Mouse (Mus musculus) kidney, embryonic 14.5 days (tissue): ENCODE results near the gene Blm. TPM values are rescaled to one million over a fixed set of nuclear protein-coding genes. Genes with fewer than 3 reads are reported as not detected.

Experiments
- ATAC-seq: fragments of 200-750 bp; cut with Nextera tagmentation; 2 replicates; pipeline ENCODE4 v1.8.0; 2017; ENCODE audit warnings: moderate number of reproducible peaks, mild to moderate bottlenecking, moderate TSS enrichment, moderate library complexity; ENCODE audit not compliant: low FRiP score, low TSS enrichment
- H3K27ac ChIP-seq: fragments of 300-500 bp; sonication (generic); 2 replicates; pipeline ENCODE4 v1.5.1; 2014; ENCODE audit warnings: low read depth, mild to moderate bottlenecking, low read length, moderate library complexity, mixed read lengths
- H3K27me3 ChIP-seq: fragments of 300-500 bp; sonication (generic); 2 replicates; pipeline ENCODE4 v1.6.1; 2014; ENCODE audit warnings: mild to moderate bottlenecking, low read length; ENCODE audit not compliant: control insufficient read depth, insufficient read depth
- H3K36me3 ChIP-seq: fragments of 300-500 bp; sonication (generic); 2 replicates; pipeline ENCODE4 v1.6.1; 2014; ENCODE audit warnings: low read length, mixed read lengths; ENCODE audit not compliant: control insufficient read depth, insufficient read depth
- H3K4me1 ChIP-seq: fragments of 300-500 bp; sonication (generic); 2 replicates; pipeline ENCODE4 v1.6.1; 2014; ENCODE audit warnings: low read length, mixed read lengths; ENCODE audit not compliant: control insufficient read depth, insufficient read depth
- H3K4me2 ChIP-seq: fragments of 300-500 bp; sonication (generic); replicated peaks from 2 replicates; pipeline ENCODE4 v1.6.1; 2014; ENCODE audit warnings: low read depth, mild to moderate bottlenecking, low read length
- H3K4me3 ChIP-seq: fragments of 300-500 bp; sonication (generic); 2 replicates; pipeline ENCODE4 v1.5.1; 2014; ENCODE audit warnings: mild to moderate bottlenecking, low read length
- H3K9ac ChIP-seq: fragments of 300-500 bp; sonication (generic); 2 replicates; pipeline ENCODE4 v1.6.1; 2014; ENCODE audit warnings: low read depth, mild to moderate bottlenecking, low read length, moderate library complexity
- H3K9me3 ChIP-seq: fragments of 300-500 bp; sonication (generic); 2 replicates; pipeline ENCODE4 v1.6.1; 2016; ENCODE audit warnings: low read length; ENCODE audit not compliant: control insufficient read depth
- WGBS: fragments of 180-500 bp; shearing (Covaris S2); extraction: QIAGEN DNeasy Blood & Tissue Kit; methylation state at CpG from one replicate; pipeline ENCODE4 v1.1.7; 2014; 5-methylcytosine and 5-hydroxymethylcytosine counted together
- polyA plus RNA-seq: library from polyadenylated mRNA; unstranded; fragments of >200 nt; fragmentation: Nextera tagmentation; extraction: Ambion mirVana; gene quantifications from 2 replicates; pipeline ENCODE4 v1.2.1, GENCODE M21; 2014

Blm gene
- polyA plus RNA-seq, 1 experiment from 2014 or later: 34.5 TPM

DNA sequence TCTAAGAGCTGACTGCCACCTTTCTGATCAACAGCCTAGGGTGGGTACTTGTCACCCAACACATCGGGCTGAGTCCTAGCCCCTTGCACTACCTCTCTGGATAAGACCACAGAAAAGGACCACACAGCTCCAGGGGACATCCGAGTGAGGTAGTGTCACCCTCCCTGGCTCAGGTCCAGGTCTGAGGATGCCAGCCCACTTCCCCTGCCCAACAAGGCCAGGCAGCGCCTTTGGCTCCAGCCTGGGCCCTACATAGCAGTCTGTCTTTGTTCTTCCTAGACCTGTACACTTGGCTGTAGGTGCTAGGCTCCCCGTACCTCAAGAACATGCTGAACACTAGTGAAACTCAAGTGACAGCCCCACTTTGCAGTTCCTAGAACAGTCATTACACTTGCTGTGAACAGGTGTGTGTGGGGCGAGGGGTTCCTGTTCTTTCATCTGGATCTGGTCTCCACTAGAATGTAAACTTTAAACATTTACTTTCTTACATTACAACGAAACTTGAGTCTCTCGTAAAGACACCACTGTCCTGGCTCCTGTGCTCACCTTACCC, 120.5 kb downstream of the Blm start:
- H3K9me3 ChIP-seq: no peaks in the 10 kb centered on the region
- WGBS: 82% methylated on average over 7 of the region's 7 CpGs
- no peak overlapping the region for H3K4me2 ChIP-seq
- H3K36me3 ChIP-seq: no peaks in the 10 kb centered on the region
- H3K27ac ChIP-seq: no peak overlapping the region
- H3K27me3 ChIP-seq: no peaks in the 10 kb centered on the region
- H3K9ac ChIP-seq: no peak overlapping the region
- no peak for ATAC-seq
- H3K4me1 ChIP-seq: no peaks in the 10 kb centered on the region
- H3K4me3 ChIP-seq: no peak overlapping the region

- H3K9ac ChIP-seq: no peak overlapping the region
- no peaks in the 10 kb centered on the region for H3K36me3 ChIP-seq
- H3K4me3 ChIP-seq: no peak overlapping the region
- no peaks in the 10 kb centered on the region for H3K9me3 ChIP-seq
- WGBS: 63% methylated on average over 9 of the region's 9 CpGs
- no peak overlapping the region for H3K4me2 ChIP-seq
- ATAC-seq: no peak; the same call in 1 of the 2 replicates
- no peaks in the 10 kb centered on the region for H3K4me1 ChIP-seq
- H3K27ac ChIP-seq: no peak overlapping the region
- H3K27me3 ChIP-seq: no peaks in the 10 kb centered on the region
These were observed 121.2 kb downstream of the Blm start for GRCm38 (mm10) chr7:80413512-80414302.

DNA sequence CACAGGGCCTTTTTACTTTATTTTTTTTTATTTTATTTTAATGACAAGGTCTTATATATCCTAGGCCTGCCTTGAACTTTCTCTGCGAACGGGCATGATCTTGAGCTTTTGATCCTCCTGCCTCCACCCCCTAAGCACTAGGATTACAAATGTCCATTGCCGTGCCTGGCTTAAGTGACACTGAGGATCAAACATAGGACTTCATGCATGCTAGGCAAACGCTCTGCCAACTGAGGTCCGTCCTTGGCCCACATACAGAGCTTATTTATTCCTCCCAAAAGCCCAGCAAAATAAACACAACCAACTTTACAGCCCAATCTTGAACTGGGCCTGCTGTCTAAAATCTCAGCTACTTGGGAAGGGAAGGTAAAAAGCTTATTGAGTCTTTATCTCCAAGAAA, 122.1 kb downstream of the Blm start:
- 57% methylated on average over 5 of the region's 5 CpGs for WGBS
- Histone ChIP-seq H3K36me3 (no peaks in the 10 kb centered on the region), H3K27ac (no peak overlapping the region), H3K4me2 (no peak overlapping the region), H3K4me1 (no peaks in the 10 kb centered on the region), H3K27me3 (no peaks in the 10 kb centered on the region), H3K9ac (no peak overlapping the region), H3K9me3 (no peaks in the 10 kb centered on the region), H3K4me3 (no peak overlapping the region)
- ATAC-seq: no peak

DNA sequence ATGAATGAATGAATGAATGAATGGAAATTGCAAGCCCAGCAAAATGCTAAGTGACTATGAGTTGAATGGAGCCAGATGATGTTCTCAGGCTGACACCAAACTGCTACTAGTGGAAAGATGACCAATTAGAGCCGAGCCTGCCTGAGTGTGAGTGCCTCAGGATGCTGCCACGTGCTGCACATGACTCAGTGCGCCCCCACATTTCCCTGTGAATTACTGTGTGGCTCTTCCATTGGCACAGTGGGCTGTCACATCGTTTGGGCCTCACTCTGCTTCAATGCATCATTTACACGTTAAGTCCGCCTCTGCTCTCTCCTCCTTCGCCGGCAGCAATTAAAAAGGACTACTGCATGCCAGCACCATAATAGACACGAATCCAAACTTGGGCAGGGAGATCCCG, 122.6 kb downstream of the Blm start:
- WGBS: 68% methylated on average over 10 of the region's 10 CpGs
- no peaks in the 10 kb centered on the region for H3K4me1 ChIP-seq
- ATAC-seq: no peak
- H3K9me3 ChIP-seq: no peaks in the 10 kb centered on the region
- no peak overlapping the region for H3K4me3 ChIP-seq
- H3K4me2 ChIP-seq: no peak overlapping the region
- H3K36me3 ChIP-seq: no peaks in the 10 kb centered on the region
- no peaks in the 10 kb centered on the region for H3K27me3 ChIP-seq
- H3K9ac ChIP-seq: no peak overlapping the region
- no peak overlapping the region for H3K27ac ChIP-seq

DNA sequence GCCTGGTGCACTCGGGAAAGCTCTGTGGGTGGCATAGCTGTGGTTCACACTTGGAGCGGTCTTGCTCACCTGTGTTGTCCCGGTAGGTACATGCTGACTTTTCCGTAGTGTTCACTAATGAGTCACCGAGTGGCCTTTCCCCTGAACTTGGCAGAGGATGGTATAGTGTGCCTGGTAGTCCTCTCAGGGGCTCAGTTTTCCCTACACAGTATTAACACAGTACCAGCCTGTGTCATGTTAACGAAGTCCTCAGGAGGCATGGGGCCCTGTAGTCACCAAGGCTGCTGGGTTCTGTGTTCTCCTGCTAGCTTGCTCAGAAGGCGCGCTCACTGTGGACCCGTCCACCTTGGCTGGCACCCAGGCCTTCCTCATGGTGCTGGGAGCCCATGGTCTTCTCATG, 124.5 kb downstream of the Blm start:
- no peak overlapping the region for H3K4me3 ChIP-seq
- no peak overlapping the region for H3K9ac ChIP-seq
- no peaks in the 10 kb centered on the region for H3K4me1 ChIP-seq
- no peak overlapping the region for H3K27ac ChIP-seq
- 86% methylated on average over 9 of the region's 9 CpGs for WGBS
- no peaks in the 10 kb centered on the region for H3K27me3 ChIP-seq
- H3K36me3 ChIP-seq: no peaks in the 10 kb centered on the region
- ATAC-seq: no peak
- no peak overlapping the region for H3K4me2 ChIP-seq
- no peaks in the 10 kb centered on the region for H3K9me3 ChIP-seq

DNA sequence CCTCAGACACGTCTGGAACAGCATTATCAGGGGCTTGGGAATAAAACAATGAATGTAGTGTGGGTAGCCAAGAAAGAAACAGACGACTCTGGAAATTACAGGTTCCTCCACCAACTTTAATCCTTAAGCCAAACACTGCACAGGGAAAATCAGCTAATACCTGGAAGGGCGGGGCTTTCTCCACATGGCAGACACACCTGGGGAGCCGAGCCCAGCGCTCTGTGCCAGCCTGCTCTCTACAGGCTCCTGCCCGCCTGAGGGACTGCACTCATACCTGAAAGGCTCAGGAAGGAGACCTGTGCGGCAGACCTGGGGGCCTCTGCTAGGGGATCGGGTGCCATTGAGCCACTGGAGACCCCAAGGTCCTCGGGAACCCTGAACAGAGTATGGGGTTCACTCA, 127.2 kb downstream of the Blm start:
- H3K4me3 ChIP-seq: no peak overlapping the region
- no peak overlapping the region for H3K4me2 ChIP-seq
- 75% methylated on average over 9 of the region's 9 CpGs for WGBS
- no peaks in the 10 kb centered on the region for H3K36me3 ChIP-seq
- ATAC-seq: no peak
- H3K27ac ChIP-seq: no peak overlapping the region
- no peak overlapping the region for H3K9ac ChIP-seq
- H3K4me1 ChIP-seq: 0 out of 2 replicates have a peak, but pooled peaks cover 3% of the 10 kb centered on the region
- no peaks in the 10 kb centered on the region for H3K27me3 ChIP-seq
- H3K9me3 ChIP-seq: no peaks in the 10 kb centered on the region

DNA sequence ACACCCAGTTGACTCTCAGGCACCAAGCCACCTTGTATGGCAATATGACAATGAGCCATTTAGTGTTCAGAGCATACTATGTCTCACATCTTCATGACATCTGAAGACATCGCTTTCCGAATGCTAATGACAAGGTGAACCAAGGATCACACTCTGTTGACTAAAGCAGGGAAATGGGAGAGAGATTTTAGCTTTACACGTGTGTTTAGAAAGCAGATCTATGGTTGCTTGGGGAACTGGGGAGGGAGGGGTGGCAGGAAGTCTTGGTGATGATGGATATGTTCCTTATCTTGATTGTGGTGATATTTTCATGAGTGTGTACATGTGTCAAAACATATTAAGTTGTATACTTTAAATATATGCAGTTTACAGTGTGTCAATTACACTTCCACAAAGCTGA, 128.7 kb downstream of the Blm start:
- no peak overlapping the region for H3K4me2 ChIP-seq
- no peak overlapping the region for H3K27ac ChIP-seq
- H3K9me3 ChIP-seq: no peaks in the 10 kb centered on the region
- H3K4me3 ChIP-seq: no peak overlapping the region
- no peak overlapping the region for H3K9ac ChIP-seq
- 86% methylated on average over 3 of the region's 3 CpGs for WGBS
- no peaks in the 10 kb centered on the region for H3K36me3 ChIP-seq
- H3K27me3 ChIP-seq: no peaks in the 10 kb centered on the region
- H3K4me1 ChIP-seq: peaks cover 6% of the 10 kb centered on the region; the same call in 1 of the 2 replicates
- no peak for ATAC-seq

DNA sequence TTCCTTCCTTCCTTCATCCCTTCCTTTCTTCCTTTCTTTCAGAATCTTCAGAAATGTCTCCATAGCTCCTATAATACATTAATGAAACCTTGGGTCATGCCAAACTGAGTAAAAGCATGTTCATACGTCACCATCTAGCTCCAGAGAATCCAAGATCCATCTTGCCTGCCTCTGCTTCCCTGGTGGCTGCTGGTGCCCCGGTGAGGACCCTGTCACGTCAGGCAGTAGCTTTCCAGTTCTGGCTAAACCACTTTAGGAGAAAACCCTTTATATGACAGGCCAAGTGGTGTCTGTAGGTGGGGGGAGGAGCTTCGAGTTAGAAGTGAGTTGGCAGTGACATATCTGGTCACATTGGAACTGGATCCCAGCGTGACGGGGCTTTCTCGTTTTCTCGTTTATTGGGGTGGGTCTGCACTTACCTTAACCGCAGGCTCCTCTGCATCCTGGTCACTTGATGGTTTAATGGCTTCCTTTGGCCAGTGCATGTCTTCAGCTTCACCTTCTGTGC, 129.7 kb downstream of the Blm start, which contains the start of gene Furin:
Gene Furin, minus strand, starts transcription at position 249 of the 508 bp plus-strand sequence.
- 55% methylated on average over 9 of the region's 9 CpGs for WGBS
- Histone ChIP-seq H3K27me3 (no peaks in the 10 kb centered on the region), H3K9me3 (no peaks in the 10 kb centered on the region), H3K9ac (no peak within 1 kb of the TSS), H3K36me3 (no peaks in the 10 kb centered on the region), H3K4me1 (peaks cover 14% of the 10 kb centered on the region; the same call in 1 of the 2 replicates), H3K4me3 (no peak within 1 kb of the TSS), H3K4me2 (no peak within 1 kb of the TSS), H3K27ac (no peak within 1 kb of the TSS)
- ATAC-seq: no peak
